Mouse (Mus musculus) heart, embryonic 16.5 days (tissue): ENCODE results near the gene Mdga1. TPM values are rescaled to one million over a fixed set of nuclear protein-coding genes. Genes with fewer than 3 reads are reported as not detected.

Source experiments
- ATAC-seq: fragments of 200-750 bp; cut with Nextera tagmentation; replicated peaks from 2 replicates; pipeline ENCODE4 v1.8.0; 2017; ENCODE audit warnings: moderate number of reproducible peaks; ENCODE audit not compliant: insufficient read depth, low FRiP score; ENCODE audit errors: extremely low read depth
- H3K27ac ChIP-seq: fragments of 300-500 bp; sonication (generic); 2 replicates; pipeline ENCODE4 v1.5.1; 2014; ENCODE audit warnings: mild to moderate bottlenecking, low read length, control low read depth, moderate library complexity
- H3K27me3 ChIP-seq: fragments of 300-500 bp; sonication (generic); 2 replicates; pipeline ENCODE4 v1.6.1; 2014; ENCODE audit warnings: low read length, mixed read lengths; ENCODE audit not compliant: control insufficient read depth, insufficient read depth
- H3K36me3 ChIP-seq: fragments of 300-500 bp; sonication (generic); 2 replicates; pipeline ENCODE4 v1.6.1; 2014; ENCODE audit not compliant: control insufficient read depth, insufficient read depth
- H3K4me1 ChIP-seq: fragments of 300-500 bp; sonication (generic); 2 replicates; pipeline ENCODE4 v1.6.1; 2014; ENCODE audit warnings: low read length, mixed read lengths; ENCODE audit not compliant: control insufficient read depth, insufficient read depth
- H3K4me2 ChIP-seq: fragments of 300-500 bp; sonication (generic); 2 replicates; pipeline ENCODE4 v1.6.1; 2014; ENCODE audit warnings: low read depth, mild to moderate bottlenecking, control low read depth, low read length
- H3K4me3 ChIP-seq: fragments of 300-500 bp; sonication (generic); 2 replicates; pipeline ENCODE4 v1.5.1; 2014; ENCODE audit warnings: mild to moderate bottlenecking, control low read depth, low read length
- H3K9ac ChIP-seq: fragments of 300-500 bp; sonication (generic); 2 replicates; pipeline ENCODE4 v1.6.1; 2014; ENCODE audit warnings: low read length, control low read depth
- H3K9me3 ChIP-seq: fragments of 300-500 bp; sonication (generic); replicated peaks from 2 replicates; pipeline ENCODE4 v1.6.1; 2016; ENCODE audit warnings: low read length; ENCODE audit not compliant: control insufficient read depth
- WGBS: fragments of 180-500 bp; shearing (Covaris S2); extraction: QIAGEN DNeasy Blood & Tissue Kit; methylation state at CpG from one replicate; pipeline ENCODE4 v1.1.7; 2014; 5-methylcytosine and 5-hydroxymethylcytosine counted together
- polyA plus RNA-seq: library from polyadenylated mRNA; unstranded; fragments of >200 nt; fragmentation: Nextera tagmentation; extraction: Ambion mirVana; gene quantifications from 2 replicates; pipeline ENCODE4 v1.2.1, GENCODE M21; 2015

The Mdga1 gene
- polyA plus RNA-seq = 5.4 and 5.7 TPM in 2 replicates

DNA sequence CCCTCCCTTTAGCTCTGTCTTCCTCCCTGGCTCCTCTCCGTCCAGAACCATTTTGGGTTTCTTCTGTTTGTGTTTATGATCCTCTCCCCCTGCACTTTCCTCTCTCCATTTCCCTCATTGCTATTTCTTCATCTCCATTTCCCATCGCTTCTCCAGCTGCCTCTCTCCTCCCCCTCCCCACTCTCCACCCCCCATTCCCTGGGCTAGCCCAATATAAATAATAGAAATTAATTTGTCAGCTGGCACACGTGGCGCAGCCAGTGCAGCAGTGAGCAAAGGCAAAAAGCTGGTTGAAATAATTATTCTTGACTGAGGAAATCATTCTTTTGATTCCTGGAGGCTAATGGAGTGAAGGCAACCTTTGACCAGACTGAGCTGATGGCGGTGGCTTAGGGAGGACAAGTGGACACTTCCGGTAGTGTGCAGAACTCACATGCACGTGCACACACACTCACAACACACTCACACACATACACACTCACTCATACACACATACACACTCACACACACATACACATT, at the start of gene Mdga1:
Gene Mdga1, minus strand, starts transcription at position 51 of the 519 bp plus-strand sequence.
- Histone ChIP-seq H3K4me1 (no peaks in the 10 kb centered on the region), H3K27me3 (peaks cover 2% of the 10 kb centered on the region), H3K4me2 (no peak within 1 kb of the TSS), H3K9ac (no peak within 1 kb of the TSS), H3K36me3 (no peaks in the 10 kb centered on the region), H3K27ac (no peak within 1 kb of the TSS), H3K9me3 (no peaks in the 10 kb centered on the region), H3K4me3 (no peak within 1 kb of the TSS)
- 77% methylated on average over 7 of the region's 7 CpGs for WGBS
- ATAC-seq = no peak

DNA sequence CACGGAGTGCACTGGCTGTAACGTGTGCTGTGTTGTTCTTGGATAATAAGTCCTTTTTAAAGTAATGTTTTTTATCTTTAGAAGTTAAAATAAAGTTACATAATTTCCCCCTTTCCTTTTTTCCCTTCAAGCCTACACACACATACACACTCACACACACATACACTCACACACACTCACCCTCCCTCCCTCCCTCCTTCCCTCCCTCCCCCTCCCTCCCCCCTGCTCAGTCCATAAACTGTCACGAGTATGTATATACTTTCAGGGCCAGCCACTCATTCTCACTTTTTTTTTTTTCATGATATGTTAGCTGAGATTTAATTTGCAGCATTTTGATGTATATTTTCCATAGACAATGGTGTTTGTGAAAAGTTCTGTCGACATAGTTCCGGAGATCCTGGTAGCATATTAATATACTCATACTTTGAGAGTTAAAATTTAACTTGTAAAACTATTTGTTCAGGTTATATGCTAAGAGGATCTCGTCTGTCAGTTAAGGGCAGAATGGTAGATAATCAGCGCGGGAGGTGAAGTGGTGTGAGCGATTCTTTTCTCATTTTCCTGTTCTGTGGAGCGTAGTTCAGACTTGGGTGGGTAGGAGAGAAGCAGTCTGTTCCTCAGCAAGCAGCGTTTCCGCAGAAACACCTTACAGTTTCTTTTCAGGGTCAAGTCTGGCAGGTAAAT, 49.2 kb upstream of the Mdga1 start:
- Histone ChIP-seq H3K4me3 (no peak overlapping the region), H3K4me2 (no peak overlapping the region), H3K27me3 (no peaks in the 10 kb centered on the region), H3K9ac (no peak overlapping the region), H3K9me3 (0 out of 2 replicates have a peak, but pooled peaks cover 2% of the 10 kb centered on the region), H3K4me1 (peaks cover 31% of the 10 kb centered on the region), H3K36me3 (peaks cover 3% of the 10 kb centered on the region; the same call in 1 of the 2 replicates), H3K27ac (no peak overlapping the region)
- ATAC-seq = no peak
- WGBS = 70% methylated on average over 12 of the region's 12 CpGs

DNA sequence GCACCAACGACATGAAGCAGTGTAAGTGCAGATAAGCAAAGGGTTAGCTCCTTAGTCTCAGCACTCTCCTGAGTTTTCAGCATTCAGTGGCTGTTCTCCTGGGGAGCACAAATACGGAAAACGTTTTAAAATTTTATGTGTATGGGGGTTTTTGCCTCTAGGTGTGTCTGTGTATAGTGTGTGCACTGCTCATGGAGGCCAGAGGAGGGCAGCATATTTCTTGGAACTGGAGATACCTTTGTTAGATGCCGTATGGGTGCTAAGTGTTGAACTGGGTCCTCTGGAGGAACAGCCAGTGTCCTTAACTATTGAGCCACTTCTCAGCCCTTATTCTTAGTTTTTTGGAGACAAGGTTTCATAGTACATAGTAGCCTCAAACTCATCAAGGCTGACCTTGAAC, 44.8 kb upstream of the Mdga1 start:
- 91% methylated on average over 4 of the region's 4 CpGs for WGBS
- 0 out of 2 replicates have a peak, but pooled peaks cover 2% of the 10 kb centered on the region for H3K9me3 ChIP-seq
- H3K4me3 ChIP-seq = no peak overlapping the region
- H3K27me3 ChIP-seq = no peaks in the 10 kb centered on the region
- peaks cover 12% of the 10 kb centered on the region for H3K4me1 ChIP-seq
- H3K9ac ChIP-seq = no peak overlapping the region
- no peak overlapping the region for H3K27ac ChIP-seq
- no peak for ATAC-seq
- no peak overlapping the region for H3K4me2 ChIP-seq
- peaks cover 3% of the 10 kb centered on the region; the same call in 1 of the 2 replicates for H3K36me3 ChIP-seq

DNA sequence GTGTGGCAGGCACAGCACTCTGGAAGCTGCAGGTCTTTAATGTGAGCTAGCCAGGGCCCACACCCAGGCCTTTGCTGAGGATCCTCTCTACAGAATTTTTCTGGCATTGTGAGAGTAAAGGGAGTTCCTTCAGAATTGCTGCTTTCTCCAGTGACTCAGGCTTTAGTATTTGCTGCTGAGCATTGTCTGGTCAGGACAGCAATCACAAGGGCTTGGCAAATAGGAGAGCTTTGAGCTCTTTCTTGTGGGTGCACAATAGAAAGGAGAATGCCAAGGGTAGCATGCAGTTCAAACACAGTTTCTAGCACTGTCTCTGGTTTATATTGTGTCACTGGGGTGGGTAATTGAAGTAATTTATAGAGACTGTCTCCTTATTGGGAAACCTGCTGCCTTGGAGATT, 38.5 kb upstream of the Mdga1 start:
- H3K27ac ChIP-seq = peak overlapping the region; percentile 1; the same call in 1 of the 2 replicates
- no peaks in the 10 kb centered on the region for H3K27me3 ChIP-seq
- H3K9ac ChIP-seq = no peak overlapping the region
- H3K9me3 ChIP-seq = no peaks in the 10 kb centered on the region
- no peak for ATAC-seq
- peaks cover 37% of the 10 kb centered on the region for H3K4me1 ChIP-seq
- no peaks in the 10 kb centered on the region for H3K36me3 ChIP-seq
- H3K4me3 ChIP-seq = no peak overlapping the region
- H3K4me2 ChIP-seq = no peak overlapping the region

DNA sequence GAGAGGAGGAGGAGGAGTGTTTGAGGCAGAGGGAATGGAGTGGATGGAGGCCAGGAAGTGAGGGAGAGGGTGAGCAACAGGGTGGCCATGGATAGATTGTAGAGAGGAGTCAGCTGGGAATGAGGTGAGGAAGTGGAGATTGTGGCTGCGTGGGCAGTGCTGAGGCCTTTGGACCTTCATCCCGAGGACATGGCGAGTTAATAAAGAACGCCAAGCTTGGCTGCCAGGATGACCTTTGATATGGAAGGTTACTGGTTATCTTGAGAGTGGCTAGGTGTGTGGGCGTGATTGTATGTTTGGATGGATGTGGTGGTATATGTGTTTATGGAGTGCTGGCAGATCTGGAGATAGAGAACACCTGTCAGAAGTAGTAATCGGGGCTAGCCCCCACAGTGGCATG, 38.0 kb upstream of the Mdga1 start:
- Histone ChIP-seq H3K9ac (no peak overlapping the region), H3K4me2 (peak overlapping the region; percentile 3; the same call in 1 of the 2 replicates), H3K9me3 (no peaks in the 10 kb centered on the region), H3K36me3 (no peaks in the 10 kb centered on the region), H3K4me3 (no peak overlapping the region), H3K4me1 (peaks cover 39% of the 10 kb centered on the region), H3K27ac (no peak overlapping the region; the same call in 1 of the 2 replicates), H3K27me3 (no peaks in the 10 kb centered on the region)
- WGBS = 42% methylated on average over 6 of the region's 6 CpGs
- ATAC-seq = no peak

DNA sequence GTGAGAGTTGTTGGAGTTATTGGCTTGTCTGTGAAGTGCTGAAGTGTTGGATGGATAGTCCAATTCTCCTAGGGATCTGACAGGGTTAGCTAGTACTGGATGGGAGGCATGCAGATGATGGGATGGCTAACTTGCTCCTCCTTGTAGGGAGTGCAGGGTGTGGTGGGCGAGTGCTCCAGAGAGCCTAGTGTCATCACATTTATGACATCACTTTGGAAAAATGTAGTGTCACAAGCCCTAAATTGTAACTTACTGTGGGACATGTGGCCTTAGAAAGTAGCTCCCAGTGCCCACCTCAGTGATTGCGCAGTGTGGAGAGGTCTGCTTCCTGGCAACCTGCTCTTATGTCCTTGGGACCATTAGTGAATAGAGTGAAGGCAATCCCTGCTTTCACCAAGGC, 37.0 kb upstream of the Mdga1 start:
- Histone ChIP-seq H3K27ac (no peak overlapping the region), H3K9ac (no peak overlapping the region), H3K9me3 (no peaks in the 10 kb centered on the region), H3K36me3 (no peaks in the 10 kb centered on the region), H3K27me3 (no peaks in the 10 kb centered on the region), H3K4me2 (peak overlapping the region; percentile 3), H3K4me1 (peaks cover 39% of the 10 kb centered on the region), H3K4me3 (no peak overlapping the region)
- ATAC-seq = no peak
- WGBS = 53% methylated on average over 2 of the region's 2 CpGs

DNA sequence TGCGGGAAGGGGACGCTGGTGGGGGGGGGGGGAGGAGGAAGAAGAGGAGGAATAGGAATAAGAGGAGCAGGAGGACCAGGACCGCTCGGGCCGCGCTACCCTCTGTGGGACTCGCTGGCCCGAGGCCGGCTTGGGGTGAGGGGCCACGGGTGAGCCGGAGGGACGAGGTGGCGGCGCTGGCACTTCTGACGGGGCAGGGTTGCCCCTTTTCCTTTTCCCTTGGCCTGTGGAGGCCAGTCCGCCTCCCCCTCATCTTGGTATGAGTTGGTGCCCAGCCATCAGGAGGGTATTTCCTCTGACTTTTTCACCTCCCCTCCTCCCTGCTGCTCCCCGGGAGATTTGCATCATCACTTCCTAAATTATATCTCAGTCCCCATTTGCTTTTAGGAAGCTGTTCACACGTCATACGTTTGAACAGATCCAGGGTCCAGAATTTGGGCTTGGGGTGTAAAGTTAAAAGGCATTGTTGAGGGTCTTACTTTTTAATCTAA, 35.6 kb upstream of the Mdga1 start:
- peak overlapping the region; percentile 77 for H3K4me3 ChIP-seq
- WGBS = 1% methylated on average over 17 of the region's 19 CpGs
- peak; percentile 14 for ATAC-seq

DNA sequence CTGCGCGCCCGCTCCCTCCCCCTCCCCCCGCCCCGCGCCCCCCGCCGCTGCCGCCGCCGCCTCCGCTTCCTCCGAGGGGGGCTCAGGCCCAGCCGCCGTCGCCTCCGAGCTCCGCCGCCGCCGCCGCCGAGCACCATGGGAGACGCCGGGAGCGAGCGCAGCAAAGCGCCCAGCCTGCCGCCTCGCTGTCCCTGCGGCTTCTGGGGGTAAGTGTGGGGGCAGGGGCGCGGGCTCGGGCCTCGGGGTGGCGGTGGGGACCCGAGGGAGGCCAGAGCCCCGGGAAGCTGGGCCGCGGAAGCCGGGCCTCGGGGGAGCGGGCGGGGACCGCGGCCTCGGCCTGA, 35.2 kb upstream of the Mdga1 start:
- peak overlapping the region; percentile 64 for H3K4me2 ChIP-seq
- H3K4me1 ChIP-seq = peaks cover 37% of the 10 kb centered on the region
- no peak for ATAC-seq
- no peaks in the 10 kb centered on the region for H3K9me3 ChIP-seq
- H3K27ac ChIP-seq = peak overlapping the region; percentile 100
- H3K27me3 ChIP-seq = no peaks in the 10 kb centered on the region
- peak overlapping the region; percentile 92 for H3K9ac ChIP-seq
- 2% methylated on average over 35 of the region's 47 CpGs for WGBS
- peak overlapping the region; percentile 77 for H3K4me3 ChIP-seq
- no peaks in the 10 kb centered on the region for H3K36me3 ChIP-seq

More for the DNA sequence above, 35.6 kb upstream of the Mdga1 start:
- H3K27ac ChIP-seq = peak overlapping the region; percentile 100
- no peaks in the 10 kb centered on the region for H3K36me3 ChIP-seq
- peaks cover 39% of the 10 kb centered on the region for H3K4me1 ChIP-seq
- H3K9ac ChIP-seq = peak overlapping the region; percentile 92
- peak overlapping the region; percentile 64 for H3K4me2 ChIP-seq
- no peaks in the 10 kb centered on the region for H3K9me3 ChIP-seq
- no peaks in the 10 kb centered on the region for H3K27me3 ChIP-seq
